Mouse (Mus musculus): Measurements from ENCODE around the gene Sdccag8. TPM values are rescaled to one million over a fixed set of nuclear protein-coding genes. Genes with fewer than 3 reads are reported as not detected.
A peak's percentile ranks its signal among the peaks of the same experiment; 100 is the strongest.

Sdccag8 gene
- polyA plus RNA-seq, 1 experiment from 2014 or later = 17.2 TPM

DNA sequence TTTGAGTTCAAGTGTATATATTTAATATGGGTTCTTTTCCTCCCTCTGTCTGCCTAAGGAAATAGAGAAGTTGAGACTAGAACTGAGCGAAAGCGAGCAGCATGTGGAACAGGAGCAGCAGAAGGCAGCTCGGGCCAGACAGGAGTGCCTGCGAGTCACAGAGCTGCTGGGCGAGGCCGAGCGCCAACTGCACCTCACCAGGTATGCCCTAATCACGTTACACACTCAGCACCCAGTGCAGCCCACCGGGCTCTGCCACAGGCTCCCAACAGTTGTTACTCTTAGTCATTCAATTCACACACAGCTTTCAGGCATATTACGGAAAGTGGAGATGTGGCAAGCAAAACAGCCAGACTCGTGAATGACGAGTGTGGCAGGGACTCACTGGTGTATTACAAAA is 105.0 kb downstream of the Sdccag8 start:
- 95% methylated on average over 12 of the region's 12 CpGs for WGBS

GRCm38 (mm10) chr1:176922842-176923241 is 108.4 kb downstream of the Sdccag8 start:
- WGBS = 35% methylated on average over 5 of the region's 5 CpGs
- Histone ChIP-seq H3K9me3 (no peaks in the 10 kb centered on the region), H3K4me3 (no peak overlapping the region), H3K4me1 (peaks cover 17% of the 10 kb centered on the region), H3K27me3 (ENCODE audit: poor library complexity, severe bottlenecking) (no peaks in the 10 kb centered on the region; the same call in 1 of the 2 replicates), H3K27ac (peak overlapping the region; percentile 69), H3K36me3 (replicated peaks) (peaks cover 3% of the 10 kb centered on the region; the same call in 1 of the 2 replicates)
- peak; percentile 27 for DNase-seq (ENCODE audit: extremely low spot score, low spot score)

More for the DNA sequence above, 105.0 kb downstream of the Sdccag8 start:
- H3K27me3 ChIP-seq (ENCODE audit: poor library complexity, severe bottlenecking) = no peaks in the 10 kb centered on the region
- no peaks in the 10 kb centered on the region for H3K9me3 ChIP-seq
- DNase-seq (ENCODE audit: extremely low spot score, low spot score) = no peak
- no peak overlapping the region for H3K27ac ChIP-seq
- H3K4me3 ChIP-seq = no peak overlapping the region
- peaks cover 3% of the 10 kb centered on the region; the same call in 1 of the 2 replicates for H3K36me3 ChIP-seq (replicated peaks)
- H3K4me1 ChIP-seq = peaks cover 17% of the 10 kb centered on the region

- peaks cover 30% of the 10 kb centered on the region for H3K4me1 ChIP-seq
- no peaks in the 10 kb centered on the region for H3K9me3 ChIP-seq
- H3K27ac ChIP-seq = no peak overlapping the region
- no peaks in the 10 kb centered on the region; the same call in 1 of the 2 replicates for H3K27me3 ChIP-seq (ENCODE audit: poor library complexity, severe bottlenecking)
- no peak for DNase-seq (ENCODE audit: extremely low spot score, low spot score)
- 90% methylated on average over 5 of the region's 5 CpGs for WGBS
- H3K36me3 ChIP-seq (replicated peaks) = no peaks in the 10 kb centered on the region
- no peak overlapping the region for H3K4me3 ChIP-seq
Measured at GRCm38 (mm10) chr1:176926009-176926408, 111.5 kb downstream of the Sdccag8 start.

DNA sequence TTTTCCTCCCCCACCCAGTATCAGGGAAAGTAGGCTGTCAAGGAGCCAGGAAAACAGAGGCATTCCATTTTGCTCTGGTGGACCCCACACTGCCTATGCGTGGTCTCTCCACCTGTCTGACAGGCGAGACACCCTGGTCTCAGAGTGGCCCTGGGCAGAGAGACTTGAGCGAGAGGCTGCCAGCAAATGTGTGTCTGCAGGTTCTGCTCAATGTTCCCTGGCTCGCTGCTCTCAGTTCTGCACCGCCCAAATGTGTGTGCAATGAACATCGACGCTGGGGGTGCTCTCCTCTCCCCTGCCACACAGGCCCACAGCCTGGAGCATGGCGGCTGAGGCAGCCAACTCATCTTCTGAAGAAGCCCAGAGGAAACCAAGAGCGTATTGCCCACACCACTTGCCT is 112.9 kb downstream of the Sdccag8 start:
- no peak overlapping the region for H3K4me3 ChIP-seq
- peak overlapping the region; percentile 35; the same call in 1 of the 2 replicates for H3K27ac ChIP-seq
- peaks cover 28% of the 10 kb centered on the region for H3K4me1 ChIP-seq
- whole genome bisulfite sequencing = 92% methylated on average over 9 of the region's 9 CpGs
- H3K36me3 ChIP-seq (replicated peaks) = no peaks in the 10 kb centered on the region
- no peak for DNase-seq (ENCODE audit: extremely low spot score, low spot score)
- no peaks in the 10 kb centered on the region for H3K9me3 ChIP-seq
- no peaks in the 10 kb centered on the region; the same call in 1 of the 2 replicates for H3K27me3 ChIP-seq (ENCODE audit: poor library complexity, severe bottlenecking)

DNA sequence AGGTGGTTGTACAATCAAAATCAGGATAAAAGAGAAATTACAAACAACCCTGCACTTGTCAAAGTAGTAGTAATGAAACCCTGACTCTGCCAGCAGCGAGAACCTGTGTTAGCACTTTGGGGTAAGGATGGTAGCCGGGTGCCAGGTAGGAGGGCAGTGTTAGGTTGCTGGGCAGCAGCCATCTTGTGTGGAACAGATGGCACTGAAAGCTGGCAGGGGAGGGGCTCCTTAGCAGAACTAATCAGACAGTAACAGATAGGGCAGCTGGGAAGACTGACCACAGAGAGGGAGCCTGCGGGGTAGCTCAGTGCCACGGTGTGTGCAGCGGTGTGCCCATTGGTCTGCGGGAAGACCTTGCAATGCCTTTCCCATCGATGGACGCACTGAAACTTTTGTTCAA is 115.2 kb downstream of the Sdccag8 start:
- Histone ChIP-seq H3K27me3 (ENCODE audit: poor library complexity, severe bottlenecking) (no peaks in the 10 kb centered on the region; the same call in 1 of the 2 replicates), H3K9me3 (no peaks in the 10 kb centered on the region), H3K4me1 (peaks cover 24% of the 10 kb centered on the region), H3K4me3 (no peak overlapping the region), H3K27ac (no peak overlapping the region), H3K36me3 (replicated peaks) (no peaks in the 10 kb centered on the region)
- WGBS = 95% methylated on average over 8 of the region's 8 CpGs
- DNase-seq (ENCODE audit: extremely low spot score, low spot score) = no peak

DNA sequence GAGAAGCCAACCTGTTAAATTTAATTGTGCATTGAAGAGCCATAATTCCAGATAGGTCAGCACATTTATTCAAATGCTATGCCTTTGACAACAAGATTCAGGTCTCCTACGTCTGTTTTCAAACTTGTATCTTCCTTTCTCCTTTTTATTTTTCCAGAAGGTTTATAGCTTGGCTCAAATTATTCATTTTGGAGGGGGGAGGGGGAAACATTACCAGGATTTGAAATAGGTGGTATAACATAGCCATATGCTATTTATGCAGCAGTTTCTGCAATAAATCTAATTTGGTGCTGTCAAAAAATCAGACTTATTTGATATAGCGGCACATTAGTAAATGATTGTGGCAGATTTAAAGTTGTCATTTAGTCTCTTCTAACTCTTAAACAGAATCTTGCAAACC is 116.1 kb downstream of the Sdccag8 start:
- Histone ChIP-seq H3K4me1 (peaks cover 24% of the 10 kb centered on the region), H3K27ac (no peak overlapping the region), H3K9me3 (no peaks in the 10 kb centered on the region), H3K36me3 (replicated peaks) (no peaks in the 10 kb centered on the region), H3K4me3 (no peak overlapping the region), H3K27me3 (ENCODE audit: poor library complexity, severe bottlenecking) (no peaks in the 10 kb centered on the region; the same call in 1 of the 2 replicates)
- 96% methylated on average over 2 of the region's 2 CpGs for WGBS
- DNase-seq (ENCODE audit: extremely low spot score, low spot score) = no peak

DNA sequence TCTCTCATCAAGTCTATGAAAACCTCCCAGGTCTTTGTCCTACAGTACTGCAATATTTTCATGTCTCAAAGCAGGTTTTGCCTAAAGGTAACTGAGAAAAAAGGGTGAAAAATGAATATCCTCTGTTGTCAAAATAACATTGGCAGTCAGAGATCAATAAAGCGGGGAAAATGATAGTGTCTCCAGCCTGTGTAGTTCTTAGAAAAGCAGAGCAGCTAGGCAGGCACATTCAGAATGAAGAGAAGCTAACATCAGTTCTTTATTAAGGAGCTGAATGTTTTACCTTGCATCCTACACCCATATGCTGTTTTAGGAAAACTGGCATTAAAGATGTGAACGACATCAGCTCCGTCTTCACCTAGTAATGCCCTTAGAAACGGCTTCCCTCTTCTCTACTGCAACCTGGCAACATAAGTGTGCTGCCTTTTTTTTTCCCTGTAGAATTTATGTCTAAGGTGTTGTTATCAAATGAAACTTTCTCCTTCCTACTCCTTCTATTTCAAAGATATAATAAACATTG is 116.6 kb downstream of the Sdccag8 start:
- Histone ChIP-seq H3K27me3 (ENCODE audit: poor library complexity, severe bottlenecking) (no peaks in the 10 kb centered on the region; the same call in 1 of the 2 replicates), H3K27ac (no peak overlapping the region), H3K9me3 (no peaks in the 10 kb centered on the region), H3K36me3 (replicated peaks) (no peaks in the 10 kb centered on the region), H3K4me1 (peaks cover 28% of the 10 kb centered on the region), H3K4me3 (no peak overlapping the region)
- DNase-seq (ENCODE audit: extremely low spot score, low spot score) = no peak
- 84% methylated on average over 4 of the region's 4 CpGs for WGBS

DNA sequence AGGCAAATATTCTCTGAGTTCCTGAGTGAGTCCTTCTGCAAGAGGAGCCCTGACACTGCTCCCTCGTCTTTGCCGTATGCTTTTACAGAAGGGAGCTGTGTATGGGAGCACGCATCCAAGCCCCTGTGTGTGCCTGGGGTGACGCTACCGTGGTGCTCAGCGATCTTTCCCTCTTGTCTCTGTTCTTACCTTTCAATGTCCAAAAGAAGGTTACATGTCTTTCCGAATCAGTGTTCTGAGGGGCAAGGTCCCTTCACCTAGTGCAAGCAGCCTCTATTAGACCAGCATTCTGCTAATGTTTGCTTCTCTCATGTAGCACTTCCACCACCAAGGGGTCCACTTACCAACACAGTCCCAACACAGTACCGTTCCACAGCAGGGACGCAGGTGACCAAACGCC is 117.1 kb downstream of the Sdccag8 start:
- Histone ChIP-seq H3K36me3 (replicated peaks) (no peaks in the 10 kb centered on the region), H3K4me3 (no peak overlapping the region), H3K27me3 (ENCODE audit: poor library complexity, severe bottlenecking) (no peaks in the 10 kb centered on the region; the same call in 1 of the 2 replicates), H3K9me3 (no peaks in the 10 kb centered on the region), H3K27ac (0 out of 2 replicates have a peak overlapping the region, but pooled peaks have one; percentile 20), H3K4me1 (peaks cover 32% of the 10 kb centered on the region)
- DNase-seq (ENCODE audit: extremely low spot score, low spot score) = no peak
- 85% methylated on average over 10 of the region's 10 CpGs for WGBS

DNA sequence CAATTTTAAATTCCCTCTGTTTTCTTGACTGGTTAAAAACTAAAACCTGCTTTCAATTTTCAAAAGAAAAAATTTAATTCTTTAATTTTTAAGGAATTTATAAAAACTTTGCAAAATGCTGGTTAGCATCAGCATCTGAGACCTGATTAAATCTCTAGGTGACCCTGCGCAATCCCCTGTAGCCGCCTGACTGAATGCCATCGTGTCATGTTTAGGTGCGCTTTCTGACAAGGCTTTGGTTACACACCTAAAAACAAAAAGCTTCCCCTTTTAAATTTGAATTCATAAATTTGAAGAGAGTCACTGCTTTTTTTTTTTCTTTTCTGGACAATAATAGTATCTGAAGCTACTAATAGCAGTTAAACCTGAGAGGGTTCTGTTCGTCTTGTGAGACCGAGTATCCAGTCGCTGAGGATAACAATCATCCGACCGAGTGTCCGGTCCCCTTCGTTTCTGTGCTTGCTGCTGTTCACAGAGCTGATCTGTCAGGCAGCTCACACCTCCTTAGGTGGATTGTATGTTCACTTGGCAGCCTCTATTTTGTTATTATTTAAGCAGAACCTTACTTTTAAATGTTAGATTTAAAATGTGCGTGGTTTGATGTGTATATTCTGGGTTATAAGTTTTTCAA is 118.0 kb downstream of the Sdccag8 start:
- 90% methylated on average over 12 of the region's 12 CpGs for WGBS
- H3K4me3 ChIP-seq = no peak overlapping the region
- no peak for DNase-seq (ENCODE audit: extremely low spot score, low spot score)
- H3K4me1 ChIP-seq = peaks cover 32% of the 10 kb centered on the region
- H3K27ac ChIP-seq = no peak overlapping the region
- H3K36me3 ChIP-seq (replicated peaks) = no peaks in the 10 kb centered on the region
- no peaks in the 10 kb centered on the region; the same call in 1 of the 2 replicates for H3K27me3 ChIP-seq (ENCODE audit: poor library complexity, severe bottlenecking)
- H3K9me3 ChIP-seq = no peaks in the 10 kb centered on the region

GRCm38 (mm10) chr1:176933319-176933718 is 118.9 kb downstream of the Sdccag8 start:
- Histone ChIP-seq H3K4me1 (peaks cover 32% of the 10 kb centered on the region), H3K27ac (no peak overlapping the region), H3K36me3 (replicated peaks) (no peaks in the 10 kb centered on the region), H3K4me3 (no peak overlapping the region), H3K27me3 (ENCODE audit: poor library complexity, severe bottlenecking) (no peaks in the 10 kb centered on the region), H3K9me3 (no peaks in the 10 kb centered on the region)
- no peak for DNase-seq (ENCODE audit: extremely low spot score, low spot score)
- WGBS = 85% methylated on average over 7 of the region's 7 CpGs

DNA sequence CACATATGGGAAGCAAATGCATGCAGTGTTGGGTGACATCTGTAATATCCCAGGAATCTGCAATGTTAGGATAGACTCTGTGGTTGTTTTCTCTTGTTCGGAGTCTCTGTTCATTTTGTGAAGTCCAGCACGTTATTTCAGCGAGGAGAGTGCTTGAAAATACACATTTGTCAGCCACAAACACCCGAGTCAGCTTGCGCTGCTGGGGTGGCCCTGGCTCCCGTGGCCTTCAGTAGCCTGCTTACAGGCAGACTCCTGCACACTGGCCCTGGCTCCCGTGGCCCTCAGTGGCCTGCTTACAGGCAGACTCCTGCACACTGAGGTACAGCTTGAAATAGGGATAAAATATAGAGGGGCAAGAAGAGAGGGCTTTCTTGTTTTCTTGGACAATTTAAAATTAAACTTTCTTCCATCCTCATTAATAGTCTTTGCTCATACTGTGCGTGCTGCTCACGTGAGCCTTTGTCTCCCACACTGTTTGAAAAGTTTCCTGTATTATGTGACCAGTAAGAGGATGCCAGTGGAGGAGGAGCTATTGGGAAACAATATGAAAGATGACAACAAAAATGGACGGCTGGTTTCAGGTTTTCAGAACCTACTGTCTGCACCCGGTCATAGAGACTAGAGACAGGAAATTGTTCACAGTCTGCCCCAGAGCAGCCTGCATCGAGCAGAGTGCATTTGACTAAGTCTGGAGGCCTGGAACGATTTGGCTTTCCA is 119.7 kb downstream of the Sdccag8 start:
- Histone ChIP-seq H3K36me3 (replicated peaks) (no peaks in the 10 kb centered on the region), H3K4me3 (no peak overlapping the region), H3K9me3 (no peaks in the 10 kb centered on the region), H3K27me3 (ENCODE audit: poor library complexity, severe bottlenecking) (no peaks in the 10 kb centered on the region), H3K27ac (peak overlapping the region; percentile 32; the same call in 1 of the 2 replicates), H3K4me1 (peaks cover 23% of the 10 kb centered on the region)
- WGBS = 84% methylated on average over 13 of the region's 13 CpGs
- DNase-seq (ENCODE audit: extremely low spot score, low spot score) = no peak

DNA sequence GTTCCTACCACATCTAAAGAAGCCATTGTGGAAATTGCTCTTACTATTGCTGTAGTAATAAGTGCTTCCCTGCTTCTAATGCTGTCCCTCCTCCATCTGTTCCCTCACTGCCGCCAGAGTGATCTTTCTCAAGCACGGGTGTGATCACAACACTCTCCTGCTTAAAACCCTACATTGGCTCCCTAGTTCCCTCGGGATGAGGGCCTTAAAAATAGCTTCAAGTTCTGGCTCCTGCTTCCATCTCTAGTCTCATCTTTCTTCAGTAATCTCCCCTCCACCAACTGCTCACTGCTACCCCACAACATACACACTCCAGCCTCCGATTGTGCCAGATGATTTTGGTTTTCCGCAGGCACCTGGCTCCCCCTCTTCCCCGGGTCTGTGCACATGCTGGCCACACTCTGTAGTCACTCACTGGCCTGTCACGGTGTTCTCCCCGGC is 125.5 kb downstream of the Sdccag8 start:
- H3K4me3 ChIP-seq = no peak overlapping the region
- DNase-seq (ENCODE audit: extremely low spot score, low spot score) = no peak
- H3K27me3 ChIP-seq (ENCODE audit: poor library complexity, severe bottlenecking) = no peaks in the 10 kb centered on the region
- no peak overlapping the region for H3K27ac ChIP-seq
- H3K36me3 ChIP-seq (replicated peaks) = no peaks in the 10 kb centered on the region
- peaks cover 18% of the 10 kb centered on the region for H3K4me1 ChIP-seq
- H3K9me3 ChIP-seq = no peaks in the 10 kb centered on the region
- WGBS = 78% methylated on average over 8 of the region's 8 CpGs

All from forebrain, embryonic 10.5 days (tissue).